Mouse (Mus musculus) lung, postnatal 14 days (tissue): ENCODE data around the gene Fam43a.

Experiments used
- DNase-seq: peaks from one replicate; pipeline ENCODE4 v3.0.0; 2021

Gene Fam43a

GRCm38 (mm10) chr16:30599491-30600268 lies at the start of gene Fam43a:
TSS of gene Fam43a (plus strand) at chr16:30599723.
- DNase-seq, result peak; percentile 92

- DNase-seq, result peak; percentile 86
These were observed 49.4 kb upstream of the Fam43a start for GRCm38 (mm10) chr16:30549966-30550747.

- DNase-seq, result no peak
These were observed 48.8 kb upstream of the Fam43a start, which contains the start of gene Tmem44 for GRCm38 (mm10) chr16:30550748-30551192. TSS of gene Tmem44 (minus strand) at chr16:30550842.

- DNase-seq, result peak; percentile 95
These were observed 46.7 kb upstream of the Fam43a start for GRCm38 (mm10) chr16:30552621-30553338.

GRCm38 (mm10) chr16:30554109-30554508 lies 45.4 kb upstream of the Fam43a start:
- no peak for DNase-seq

GRCm38 (mm10) chr16:30559312-30559992 lies 40.1 kb upstream of the Fam43a start:
- no peak for DNase-seq

- DNase-seq, result no peak
These were observed 38.9 kb upstream of the Fam43a start for GRCm38 (mm10) chr16:30560601-30561000.

GRCm38 (mm10) chr16:30565631-30566030 lies 33.9 kb upstream of the Fam43a start:
- DNase-seq, result no peak

GRCm38 (mm10) chr16:30570173-30570572 lies 29.4 kb upstream of the Fam43a start:
- DNase-seq, result no peak

GRCm38 (mm10) chr16:30571378-30571777 lies 28.1 kb upstream of the Fam43a start:
- no peak for DNase-seq

- no peak for DNase-seq
These were observed 27.3 kb upstream of the Fam43a start for GRCm38 (mm10) chr16:30572239-30572638.

GRCm38 (mm10) chr16:30575815-30576214 lies 23.7 kb upstream of the Fam43a start:
- no peak for DNase-seq

GRCm38 (mm10) chr16:30576392-30576791 lies 23.1 kb upstream of the Fam43a start:
- no peak for DNase-seq

- no peak for DNase-seq
These were observed 18.8 kb upstream of the Fam43a start for GRCm38 (mm10) chr16:30580765-30581164.

GRCm38 (mm10) chr16:30586935-30587493 lies 12.5 kb upstream of the Fam43a start:
- no peak for DNase-seq

- DNase-seq, result peak; percentile 90
These were observed 11.8 kb upstream of the Fam43a start, which contains the start of gene Lsg1 for GRCm38 (mm10) chr16:30587494-30588327. TSS of gene Lsg1 (minus strand) at chr16:30587592.

- DNase-seq, result no peak
These were observed 9.0 kb upstream of the Fam43a start for GRCm38 (mm10) chr16:30590264-30591209.

GRCm38 (mm10) chr16:30591990-30592389 lies 7.5 kb upstream of the Fam43a start:
- no peak for DNase-seq

- DNase-seq, result no peak
These were observed 4.2 kb upstream of the Fam43a start for GRCm38 (mm10) chr16:30595356-30595755.
